Mouse (Mus musculus) forebrain, embryonic 13.5 days (tissue): ENCODE data around the gene Scarb2. TPM values are rescaled to one million over a fixed set of nuclear protein-coding genes. Genes with fewer than 3 reads are reported as not detected.
A peak's percentile ranks its signal among the peaks of the same experiment; 100 is the strongest.

ENCODE experiments used
- ATAC-seq: fragments of 200-750 bp; cut with Nextera tagmentation; 2 replicates; pipeline ENCODE4 v1.8.0; 2017
- H3K27ac ChIP-seq: fragments of 300-500 bp; sonication (generic); 2 replicates; pipeline ENCODE4 v1.5.1; 2015; ENCODE audit warnings: inconsistent platforms, mild to moderate bottlenecking, moderate library complexity
- H3K27me3 ChIP-seq: fragments of 300-500 bp; sonication (generic); 2 replicates; pipeline ENCODE4 v1.6.1; 2015; ENCODE audit warnings: mild to moderate bottlenecking, inconsistent platforms
- H3K36me3 ChIP-seq: fragments of 300-500 bp; sonication (generic); 2 replicates; pipeline ENCODE4 v1.6.1; 2015; ENCODE audit warnings: mild to moderate bottlenecking, inconsistent platforms; ENCODE audit not compliant: poor library complexity, severe bottlenecking
- H3K4me1 ChIP-seq: fragments of 300-500 bp; sonication (generic); 2 replicates; pipeline ENCODE4 v1.6.1; 2015; ENCODE audit warnings: inconsistent platforms
- H3K4me2 ChIP-seq: fragments of 300-500 bp; sonication (generic); 2 replicates; pipeline ENCODE4 v1.6.1; 2015; ENCODE audit warnings: inconsistent platforms, mild to moderate bottlenecking, moderate library complexity
- H3K4me3 ChIP-seq: fragments of 300-500 bp; sonication (generic); 2 replicates; pipeline ENCODE4 v1.5.1; 2015; ENCODE audit warnings: mild to moderate bottlenecking, inconsistent platforms
- H3K9ac ChIP-seq: fragments of 300-500 bp; sonication (generic); 2 replicates; pipeline ENCODE4 v1.6.1; 2015; ENCODE audit warnings: mild to moderate bottlenecking, inconsistent platforms
- H3K9me3 ChIP-seq: fragments of 300-500 bp; sonication (generic); replicated peaks from 2 replicates; pipeline ENCODE4 v1.6.1; 2016; ENCODE audit warnings: inconsistent platforms
- WGBS: fragments of 180-500 bp; shearing (Covaris S2); methylation state at CpG from one replicate; pipeline ENCODE4 v1.1.7; 2015; 5-methylcytosine and 5-hydroxymethylcytosine counted together
- microRNA-seq: library from miRNA; unstranded; fragments of <30 nt; microRNA quantifications from one replicate; pipeline ENCODE4, GENCODE M21; 2016
- polyA plus RNA-seq: library from polyadenylated mRNA; unstranded; fragments of >200 nt; fragmentation: Nextera tagmentation; extraction: Ambion mirVana; gene quantifications from 2 replicates; pipeline ENCODE4 v1.2.1, GENCODE M21; 2015

Gene Scarb2
- polyA plus RNA-seq, 1 experiment from 2014 or later, result 19.5 TPM

DNA sequence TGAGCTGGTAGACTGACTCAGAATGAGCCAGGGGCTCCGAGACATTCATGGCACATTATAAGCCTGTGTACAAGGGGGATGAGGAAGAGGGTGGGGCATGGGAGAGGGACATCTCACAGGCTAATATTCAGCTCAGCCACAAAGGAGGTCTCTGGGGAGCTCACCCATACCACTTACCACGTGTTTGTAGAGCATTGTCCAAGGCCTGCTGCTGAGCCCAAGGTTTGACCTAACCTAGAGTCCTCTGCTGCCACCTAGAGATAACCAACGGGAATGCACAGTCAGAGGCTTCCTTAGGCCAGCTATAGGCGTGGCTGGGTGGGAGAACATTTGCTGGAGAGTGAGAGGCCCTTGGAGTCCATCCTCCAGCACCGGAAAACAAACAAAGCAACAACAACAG is 108.5 kb downstream of the Scarb2 start:
- Histone ChIP-seq H3K9ac (no peak overlapping the region), H3K4me1 (no peaks in the 10 kb centered on the region), H3K36me3 (no peaks in the 10 kb centered on the region), H3K9me3 (no peaks in the 10 kb centered on the region), H3K4me3 (no peak overlapping the region), H3K27me3 (peaks cover 10% of the 10 kb centered on the region; the same call in 1 of the 2 replicates), H3K4me2 (no peak overlapping the region), H3K27ac (no peak overlapping the region)
- ATAC-seq, result peak; percentile 88
- WGBS, result 26% methylated on average over 5 of the region's 5 CpGs

DNA sequence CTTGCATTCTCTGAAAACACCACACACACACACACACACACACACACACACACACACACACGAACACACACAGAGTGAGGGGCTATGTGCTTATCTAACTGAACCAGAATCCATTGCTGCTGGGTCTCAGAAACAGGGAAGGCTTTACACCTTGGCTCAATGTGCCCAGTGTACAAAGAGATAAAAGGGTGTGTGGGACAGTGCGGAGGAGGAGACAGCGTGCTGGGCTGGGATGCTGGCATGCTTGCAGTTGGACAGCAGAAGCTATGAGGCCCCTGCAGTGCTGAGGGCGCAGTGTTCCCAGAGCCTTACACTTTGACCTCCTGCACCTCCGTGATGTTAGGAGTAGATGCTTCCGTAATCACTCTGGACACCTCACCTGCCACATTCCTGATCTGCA is 110.2 kb downstream of the Scarb2 start:
- 94% methylated on average over 6 of the region's 6 CpGs for WGBS
- Histone ChIP-seq H3K9me3 (no peaks in the 10 kb centered on the region), H3K4me3 (no peak overlapping the region), H3K4me1 (no peaks in the 10 kb centered on the region), H3K4me2 (no peak overlapping the region), H3K9ac (no peak overlapping the region), H3K27ac (no peak overlapping the region), H3K27me3 (peaks cover 27% of the 10 kb centered on the region), H3K36me3 (no peaks in the 10 kb centered on the region)
- no peak for ATAC-seq

GRCm38 (mm10) chr5:92395764-92396163 is 110.9 kb downstream of the Scarb2 start:
- peaks cover 34% of the 10 kb centered on the region for H3K27me3 ChIP-seq
- WGBS, result 84% methylated on average over 3 of the region's 3 CpGs

GRCm38 (mm10) chr5:92393863-92394262 is 112.8 kb downstream of the Scarb2 start:
- Histone ChIP-seq H3K9me3 (no peaks in the 10 kb centered on the region), H3K9ac (no peak overlapping the region), H3K27ac (no peak overlapping the region), H3K4me2 (no peak overlapping the region), H3K27me3 (peaks cover 42% of the 10 kb centered on the region), H3K4me1 (no peaks in the 10 kb centered on the region), H3K4me3 (no peak overlapping the region), H3K36me3 (no peaks in the 10 kb centered on the region)
- WGBS, result 58% methylated on average over 10 of the region's 10 CpGs
- no peak for ATAC-seq

More at GRCm38 (mm10) chr5:92395764-92396163, 110.9 kb downstream of the Scarb2 start:
- ATAC-seq, result no peak
- Histone ChIP-seq H3K4me2 (no peak overlapping the region), H3K36me3 (no peaks in the 10 kb centered on the region), H3K9ac (no peak overlapping the region), H3K27ac (no peak overlapping the region), H3K9me3 (no peaks in the 10 kb centered on the region), H3K4me3 (no peak overlapping the region), H3K4me1 (no peaks in the 10 kb centered on the region)

- Histone ChIP-seq H3K4me1 (no peaks in the 10 kb centered on the region), H3K36me3 (no peaks in the 10 kb centered on the region), H3K9me3 (no peaks in the 10 kb centered on the region), H3K27me3 (peaks cover 42% of the 10 kb centered on the region), H3K4me3 (peak overlapping the region; percentile 13), H3K9ac (no peak overlapping the region), H3K27ac (no peak overlapping the region), H3K4me2 (peak overlapping the region; percentile 41)
- WGBS, result 53% methylated on average over 18 of the region's 18 CpGs
- no peak for ATAC-seq
Observed at GRCm38 (mm10) chr5:92392542-92392941, 114.1 kb downstream of the Scarb2 start.

Small RNAs within 50 kb of the gene (microRNA-seq; reads per million reads assigned to microRNA genes)
- gene Mir6415, result not detected

Other genes starting within 250 kb of the Scarb2 start
- 4.7 and 5.4 TPM in 2 replicates for gene Naaa, start 228.7 kb downstream of the Scarb2 start, polyA plus RNA-seq
- gene Sdad1, start 196.4 kb downstream of the Scarb2 start, polyA plus RNA-seq, result 33.9 and 39.8 TPM in 2 replicates
- gene Cxcl9, start 178.8 kb downstream of the Scarb2 start, polyA plus RNA-seq, result not detected in 2 replicates
- gene Art3, start 175.0 kb downstream of the Scarb2 start, polyA plus RNA-seq, result 2.3 and 4.1 TPM in 2 replicates
- 0.22 TPM in 1 of 2 replicates, not detected in the other for gene Cxcl10, start 157.9 kb downstream of the Scarb2 start, polyA plus RNA-seq
- 56.1 and 62.2 TPM in 2 replicates for gene Nup54, start 71.6 kb downstream of the Scarb2 start, polyA plus RNA-seq
- gene Fam47e, start 48.2 kb upstream of the Scarb2 start, polyA plus RNA-seq, result 0.38 TPM in 1 of 2 replicates, not detected in the other
- 2.4 and 2.6 TPM in 2 replicates for gene Stbd1, start 96.2 kb upstream of the Scarb2 start, polyA plus RNA-seq
- gene Ccdc158, start 168.4 kb upstream of the Scarb2 start, polyA plus RNA-seq, result 0.47 and 0.99 TPM in 2 replicates
- gene Shroom3, start 176.6 kb upstream of the Scarb2 start, polyA plus RNA-seq, result 3.6 and 3.7 TPM in 2 replicates